Mouse (Mus musculus): ENCODE measurements around the gene Cnn2.

DNA sequence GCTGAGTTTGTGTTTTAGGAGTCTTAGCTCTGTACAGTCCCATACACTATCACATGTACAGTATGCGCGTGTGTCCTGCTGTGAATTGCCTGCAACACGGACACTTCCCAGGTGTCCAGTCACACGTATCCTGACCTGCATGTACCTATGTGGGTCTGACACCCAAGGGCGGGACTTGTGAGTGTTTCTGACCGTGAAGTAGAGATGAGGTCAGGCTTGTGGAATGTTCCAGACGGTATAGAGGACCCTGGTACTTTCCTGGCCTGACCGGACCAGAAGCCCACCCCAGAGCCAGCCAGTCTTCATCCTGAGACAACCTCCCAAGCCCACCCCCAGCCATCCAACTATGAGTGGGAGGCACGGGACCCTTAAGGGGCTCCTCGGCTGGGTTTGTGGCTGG, 27.2 kb downstream of the Cnn2 start:
- TF ChIP-seq CTCF (IDR thresholded peaks at IDR 0.05; ENCODE audit: extremely low read depth, insufficient read length, insufficient replicate concordance, low read depth, low read length) (no peak), POLR2A (IDR thresholded peaks at IDR 0.05; ENCODE audit: low read depth, low read length) (no peak)
